In genomic region chr2:160664421-160664820, GRCm38 (mm10) we compare ENCODE assay signal across 18 mouse cellular contexts. TPM values are rescaled to one million over a fixed set of nuclear protein-coding genes. Genes with fewer than 3 reads are reported as not detected.
DNase-seq lines count a peak whose midpoint lies in the region.
"Had no signal": no experiment of that assay in that cellular context is flagged by ENCODE, and none has a peak within 500 bp of the region (broad histone marks: within the 10 kb centered on the region; RNA-seq: fewer than 3 reads in every experiment).

No protein-coding gene starts in this region.

- DNase-seq in kidney, adult 9 months: peak; percentile 59
- no peak for DNase-seq in kidney, adult 11 months
- DNase-seq in kidney, postnatal 36 days: peak; percentile 42 to 61
- no peak for DNase-seq in kidney, adult 8-10 months
- peak; percentile 59 for DNase-seq in adipocyte (ENCODE audit: low spot score)
- DNase-seq in heart, postnatal 14 days: no peak
- DNase-seq: adrenal gland, adult 8-10 months; adrenal gland, postnatal 25 days; B cell, adult 2 months; cerebellum, adult 11-12 months; cerebellum, adult 8-10 months; cerebellum, postnatal 10 days; cerebellum, postnatal 36 days; embryo, embryonic 11 days; gastrocnemius, postnatal 25 days; heart, adult 18-20 months; heart, postnatal 10 days; heart, postnatal 4 days had no signal

- intact Hi-C loops in heart, postnatal 14 days (cut with DNase I): no loop called here

RNA-seq across cellular contexts. Expression of gene Top1, which starts 18.7 kb away (rescaled TPM):
- 10 to 100 TPM; 59.1 to 60.9 TPM for total RNA-seq in heart, postnatal 14 days (2021)

Comparison
In these comparisons a context has a peak if more than half of its experiments do, and no peak if none do; other contexts are left out.
1. DNase-seq: peak in kidney, adult 9 months (single experiment), kidney, postnatal 36 days (2 of 2) and adipocyte (single experiment); none in kidney, adult 11 months (single experiment), kidney, adult 8-10 months (0 of 2) and heart, postnatal 14 days (0 of 2).